Mouse (Mus musculus): ENCODE data around the gene Xdh. TPM values are rescaled to one million over a fixed set of nuclear protein-coding genes. Genes with fewer than 3 reads are reported as not detected.

Xdh gene
- polyA plus RNA-seq, 1 experiment from 2014 or later, result 0.14 TPM

GRCm38 (mm10) chr17:73903121-73903520, 46.9 kb downstream of the Xdh start:
- H3K9me3 ChIP-seq (replicated peaks; ENCODE audit: control insufficient read depth, low read length), result no peaks in the 10 kb centered on the region
- H3K36me3 ChIP-seq (ENCODE audit: control insufficient read depth, insufficient read depth, low read length), result no peaks in the 10 kb centered on the region
- ATAC-seq (no peak), DNase-seq (ENCODE audit: low spot score) (no peak)
- no peaks in the 10 kb centered on the region for H3K27me3 ChIP-seq (replicated peaks; ENCODE audit: control insufficient read depth, insufficient read depth, low read length)
- H3K4me3 ChIP-seq (ENCODE audit: low read depth, low read length), result no peak overlapping the region
- H3K4me2 ChIP-seq (ENCODE audit: low read length), result no peak overlapping the region
- H3K9ac ChIP-seq (ENCODE audit: low read length), result no peak overlapping the region
- 92% methylated on average over 1 of the region's 1 CpGs for WGBS
- no peak overlapping the region for H3K27ac ChIP-seq (ENCODE audit: low read depth, low read length)
- no peaks in the 10 kb centered on the region for H3K4me1 ChIP-seq (ENCODE audit: control insufficient read depth, insufficient read depth, low read length)

- Histone ChIP-seq H3K4me2 (ENCODE audit: low read length) (no peak overlapping the region), H3K27ac (ENCODE audit: low read depth, low read length) (no peak overlapping the region), H3K4me3 (ENCODE audit: low read depth, low read length) (no peak overlapping the region), H3K27me3 (replicated peaks; ENCODE audit: control insufficient read depth, insufficient read depth, low read length) (no peaks in the 10 kb centered on the region), H3K9ac (ENCODE audit: low read length) (no peak overlapping the region), H3K4me1 (ENCODE audit: control insufficient read depth, insufficient read depth, low read length) (no peaks in the 10 kb centered on the region), H3K9me3 (replicated peaks; ENCODE audit: control insufficient read depth, low read length) (no peaks in the 10 kb centered on the region), H3K36me3 (ENCODE audit: control insufficient read depth, insufficient read depth, low read length) (no peaks in the 10 kb centered on the region)
- ATAC-seq (no peak), DNase-seq (ENCODE audit: low spot score) (no peak)
- WGBS, result 81% methylated on average over 5 of the region's 5 CpGs
These were observed 47.8 kb downstream of the Xdh start for GRCm38 (mm10) chr17:73902234-73902636.

GRCm38 (mm10) chr17:73894399-73894798, 55.6 kb downstream of the Xdh start:
- no peak for ATAC-seq
- no peak overlapping the region for H3K4me3 ChIP-seq (ENCODE audit: low read depth, low read length)
- DNase-seq (ENCODE audit: low spot score), result no peak
- no peak overlapping the region for H3K27ac ChIP-seq (ENCODE audit: low read depth, low read length)
- 88% methylated on average over 5 of the region's 5 CpGs for WGBS
- H3K36me3 ChIP-seq (ENCODE audit: control insufficient read depth, insufficient read depth, low read length), result no peaks in the 10 kb centered on the region
- no peaks in the 10 kb centered on the region for H3K9me3 ChIP-seq (replicated peaks; ENCODE audit: control insufficient read depth, low read length)
- no peak overlapping the region for H3K9ac ChIP-seq (ENCODE audit: low read length)
- H3K27me3 ChIP-seq (replicated peaks; ENCODE audit: control insufficient read depth, insufficient read depth, low read length), result no peaks in the 10 kb centered on the region
- no peak overlapping the region for H3K4me2 ChIP-seq (ENCODE audit: low read length)
- H3K4me1 ChIP-seq (ENCODE audit: control insufficient read depth, insufficient read depth, low read length), result no peaks in the 10 kb centered on the region

GRCm38 (mm10) chr17:73893822-73894221, 56.2 kb downstream of the Xdh start:
- Histone ChIP-seq H3K36me3 (ENCODE audit: control insufficient read depth, insufficient read depth, low read length) (no peaks in the 10 kb centered on the region), H3K9ac (ENCODE audit: low read length) (no peak overlapping the region), H3K27me3 (replicated peaks; ENCODE audit: control insufficient read depth, insufficient read depth, low read length) (no peaks in the 10 kb centered on the region), H3K4me2 (ENCODE audit: low read length) (no peak overlapping the region), H3K9me3 (replicated peaks; ENCODE audit: control insufficient read depth, low read length) (no peaks in the 10 kb centered on the region), H3K27ac (ENCODE audit: low read depth, low read length) (no peak overlapping the region), H3K4me1 (ENCODE audit: control insufficient read depth, insufficient read depth, low read length) (no peaks in the 10 kb centered on the region), H3K4me3 (ENCODE audit: low read depth, low read length) (no peak overlapping the region)
- no peak for ATAC-seq
- whole genome bisulfite sequencing, result 91% methylated on average over 4 of the region's 4 CpGs
- no peak for DNase-seq (ENCODE audit: low spot score)

- no peak overlapping the region for H3K27ac ChIP-seq (ENCODE audit: low read depth, low read length)
- no peak overlapping the region for H3K9ac ChIP-seq (ENCODE audit: low read length)
- no peaks in the 10 kb centered on the region for H3K9me3 ChIP-seq (replicated peaks; ENCODE audit: control insufficient read depth, low read length)
- H3K36me3 ChIP-seq (ENCODE audit: control insufficient read depth, insufficient read depth, low read length), result no peaks in the 10 kb centered on the region
- no peaks in the 10 kb centered on the region for H3K4me1 ChIP-seq (ENCODE audit: control insufficient read depth, insufficient read depth, low read length)
- 92% methylated on average over 10 of the region's 10 CpGs for WGBS
- no peaks in the 10 kb centered on the region for H3K27me3 ChIP-seq (replicated peaks; ENCODE audit: control insufficient read depth, insufficient read depth, low read length)
- no peak for DNase-seq (ENCODE audit: low spot score)
- no peak overlapping the region for H3K4me2 ChIP-seq (ENCODE audit: low read length)
- no peak for ATAC-seq
- H3K4me3 ChIP-seq (ENCODE audit: low read depth, low read length), result no peak overlapping the region
These were observed 56.8 kb downstream of the Xdh start for GRCm38 (mm10) chr17:73893207-73893606.

GRCm38 (mm10) chr17:73891590-73891989, 58.4 kb downstream of the Xdh start:
- no peak overlapping the region for H3K4me2 ChIP-seq (ENCODE audit: low read length)
- no peak for DNase-seq (ENCODE audit: low spot score)
- WGBS, result 74% methylated on average over 1 of the region's 1 CpGs

GRCm38 (mm10) chr17:73886071-73886785, 63.8 kb downstream of the Xdh start:
- Histone ChIP-seq H3K4me2 (ENCODE audit: low read length) (no peak overlapping the region), H3K9me3 (replicated peaks; ENCODE audit: control insufficient read depth, low read length) (no peaks in the 10 kb centered on the region), H3K36me3 (ENCODE audit: control insufficient read depth, insufficient read depth, low read length) (no peaks in the 10 kb centered on the region), H3K4me1 (ENCODE audit: control insufficient read depth, insufficient read depth, low read length) (no peaks in the 10 kb centered on the region), H3K9ac (ENCODE audit: low read length) (no peak overlapping the region), H3K27ac (ENCODE audit: low read depth, low read length) (no peak overlapping the region), H3K27me3 (replicated peaks; ENCODE audit: control insufficient read depth, insufficient read depth, low read length) (no peaks in the 10 kb centered on the region), H3K4me3 (ENCODE audit: low read depth, low read length) (no peak overlapping the region)
- no peak for ATAC-seq
- 90% methylated on average over 25 of the region's 25 CpGs for WGBS
- DNase-seq (ENCODE audit: low spot score), result no peak

More at GRCm38 (mm10) chr17:73891590-73891989, 58.4 kb downstream of the Xdh start:
- no peaks in the 10 kb centered on the region for H3K4me1 ChIP-seq (ENCODE audit: control insufficient read depth, insufficient read depth, low read length)
- no peak for ATAC-seq
- no peak overlapping the region for H3K4me3 ChIP-seq (ENCODE audit: low read depth, low read length)
- H3K9ac ChIP-seq (ENCODE audit: low read length), result no peak overlapping the region
- no peak overlapping the region for H3K27ac ChIP-seq (ENCODE audit: low read depth, low read length)
- H3K36me3 ChIP-seq (ENCODE audit: control insufficient read depth, insufficient read depth, low read length), result no peaks in the 10 kb centered on the region
- H3K9me3 ChIP-seq (replicated peaks; ENCODE audit: control insufficient read depth, low read length), result no peaks in the 10 kb centered on the region
- no peaks in the 10 kb centered on the region for H3K27me3 ChIP-seq (replicated peaks; ENCODE audit: control insufficient read depth, insufficient read depth, low read length)

- H3K9ac ChIP-seq (ENCODE audit: low read length), result no peak overlapping the region
- WGBS, result 80% methylated on average over 12 of the region's 12 CpGs
- no peaks in the 10 kb centered on the region for H3K9me3 ChIP-seq (replicated peaks; ENCODE audit: control insufficient read depth, low read length)
These were observed 66.7 kb downstream of the Xdh start for GRCm38 (mm10) chr17:73883332-73883731.

GRCm38 (mm10) chr17:73882194-73882593, 67.8 kb downstream of the Xdh start:
- no peak overlapping the region for H3K4me2 ChIP-seq (ENCODE audit: low read length)

More at GRCm38 (mm10) chr17:73883332-73883731, 66.7 kb downstream of the Xdh start:
- ATAC-seq (no peak), DNase-seq (ENCODE audit: low spot score) (no peak)
- no peaks in the 10 kb centered on the region for H3K27me3 ChIP-seq (replicated peaks; ENCODE audit: control insufficient read depth, insufficient read depth, low read length)
- no peak overlapping the region for H3K4me2 ChIP-seq (ENCODE audit: low read length)
- no peak overlapping the region for H3K27ac ChIP-seq (ENCODE audit: low read depth, low read length)
- H3K4me3 ChIP-seq (ENCODE audit: low read depth, low read length), result no peak overlapping the region
- no peaks in the 10 kb centered on the region for H3K4me1 ChIP-seq (ENCODE audit: control insufficient read depth, insufficient read depth, low read length)
- no peaks in the 10 kb centered on the region for H3K36me3 ChIP-seq (ENCODE audit: control insufficient read depth, insufficient read depth, low read length)

More at GRCm38 (mm10) chr17:73882194-73882593, 67.8 kb downstream of the Xdh start:
- H3K4me1 ChIP-seq (ENCODE audit: control insufficient read depth, insufficient read depth, low read length), result no peaks in the 10 kb centered on the region
- DNase-seq (ENCODE audit: low spot score) (peak; percentile 93), ATAC-seq (peak; percentile 88)
- no peaks in the 10 kb centered on the region for H3K27me3 ChIP-seq (replicated peaks; ENCODE audit: control insufficient read depth, insufficient read depth, low read length)
- no peak overlapping the region for H3K9ac ChIP-seq (ENCODE audit: low read length)
- H3K9me3 ChIP-seq (replicated peaks; ENCODE audit: control insufficient read depth, low read length), result no peaks in the 10 kb centered on the region
- H3K36me3 ChIP-seq (ENCODE audit: control insufficient read depth, insufficient read depth, low read length), result no peaks in the 10 kb centered on the region
- H3K27ac ChIP-seq (ENCODE audit: low read depth, low read length), result no peak overlapping the region
- no peak overlapping the region for H3K4me3 ChIP-seq (ENCODE audit: low read depth, low read length)
- 8% methylated on average over 9 of the region's 9 CpGs for WGBS

All from forebrain, embryonic 14.5 days (tissue).